Mouse (Mus musculus): ENCODE measurements around the gene Disc1. TPM values are rescaled to one million over a fixed set of nuclear protein-coding genes. Genes with fewer than 3 reads are reported as not detected.

Disc1 gene
- total and polyA plus RNA-seq, 3 experiments, result 0.75 to 2.2 TPM; not detected in 1

- Histone ChIP-seq H3K79me2 (ENCODE audit: control insufficient read depth, insufficient read depth, low read length, poor library complexity) (no peaks in the 10 kb centered on the region), H3K4me1 (ENCODE audit: control insufficient read depth in 1 of 2, insufficient read depth in 2 of 2, low read length in 2 of 2) (no peaks in the 10 kb centered on the region), H3K27me3 (ENCODE audit: control insufficient read depth in 1 of 2, insufficient read depth in 2 of 2, low read length in 2 of 2) (no peaks in the 10 kb centered on the region), H3K9ac (ENCODE audit: control insufficient read depth, low read depth, low read length, poor library complexity, severe bottlenecking) (no peak overlapping the region), H3K9me3 (replicated peaks; ENCODE audit: insufficient read depth, low read length) (no peaks in the 10 kb centered on the region), H3K36me3 (ENCODE audit: control insufficient read depth in 1 of 2, insufficient read depth in 2 of 2, low read length in 2 of 2) (no peaks in the 10 kb centered on the region), H3K4me3 (ENCODE audit: control insufficient read depth in 1 of 2, insufficient read depth in 1 of 2, low read depth in 2 of 2, low read length in 2 of 2) (no peak overlapping the region), H3K27ac (ENCODE audit: control insufficient read depth, low read depth, low read length) (no peak overlapping the region)
- TF ChIP-seq GABPA (IDR thresholded peaks at IDR 0.05; ENCODE audit: low read depth, low read length) (no peak), NRF1 (IDR thresholded peaks at IDR 0.05; ENCODE audit: insufficient read depth, low read depth, low read length, poor library complexity, severe bottlenecking) (no peak), ZMIZ1 (IDR thresholded peaks at IDR 0.05; ENCODE audit: low read depth, low read length) (no peak), POLR2AphosphoS5 (IDR thresholded peaks at IDR 0.05; ENCODE audit: borderline replicate concordance, low read depth, low read length) (no peak), USF2 (IDR thresholded peaks at IDR 0.05; ENCODE audit: borderline replicate concordance in 1 of 2, insufficient read depth in 1 of 2, low read depth in 1 of 2, low read length in 2 of 2) (no peak), E2F4 (IDR thresholded peaks at IDR 0.05; ENCODE audit: borderline replicate concordance, low read depth, low read length) (no peak), CHD2 (IDR thresholded peaks at IDR 0.05; ENCODE audit: low read length) (no peak), CTCF (IDR thresholded peaks at IDR 0.05 in 2 of 3, conservative IDR thresholded peaks at IDR 0.05 in 1 of 3; ENCODE audit: control insufficient read depth in 1 of 3, insufficient read depth in 1 of 3, low read depth in 2 of 3, low read length in 3 of 3, poor library complexity in 1 of 3, severe bottlenecking in 1 of 3) (no peak), GATA1 (IDR thresholded peaks at IDR 0.05; ENCODE audit: low read depth, low read length) (no peak), POLR2A (IDR thresholded peaks at IDR 0.05; ENCODE audit: control insufficient read depth in 1 of 2, insufficient read depth in 1 of 2, low read depth in 1 of 2, low read length in 2 of 2, poor library complexity in 1 of 2) (no peak), TBP (IDR thresholded peaks at IDR 0.05; ENCODE audit: low read depth, low read length) (no peak), SMC3 (IDR thresholded peaks at IDR 0.05; ENCODE audit: low read depth, low read length) (no peak), MAFK (IDR thresholded peaks at IDR 0.05; ENCODE audit: borderline replicate concordance, low read depth, low read length) (no peak), UBTF (IDR thresholded peaks at IDR 0.05; ENCODE audit: borderline replicate concordance, insufficient read depth, low read depth, low read length) (no peak), TAL1 (IDR thresholded peaks at IDR 0.05; ENCODE audit: low read length) (no peak), HCFC1 (IDR thresholded peaks at IDR 0.05; ENCODE audit: low read depth, low read length) (no peak), EP300 (IDR thresholded peaks at IDR 0.05; ENCODE audit: low read depth in 1 of 2, low read length in 2 of 2) (no peak), SIN3A (IDR thresholded peaks at IDR 0.05; ENCODE audit: low read length) (no peak)
- no peak for DNase-seq (ENCODE audit: low read depth, low spot score)
These were observed 109.5 kb downstream of the Disc1 start for GRCm38 (mm10) chr8:125163491-125163890.

GRCm38 (mm10) chr8:125163906-125164305 lies 109.9 kb downstream of the Disc1 start:
- Histone ChIP-seq H3K36me3 (ENCODE audit: control insufficient read depth in 1 of 2, insufficient read depth in 2 of 2, low read length in 2 of 2) (no peaks in the 10 kb centered on the region), H3K4me1 (ENCODE audit: control insufficient read depth in 1 of 2, insufficient read depth in 2 of 2, low read length in 2 of 2) (no peaks in the 10 kb centered on the region), H3K9ac (ENCODE audit: control insufficient read depth, low read depth, low read length, poor library complexity, severe bottlenecking) (no peak overlapping the region), H3K27ac (ENCODE audit: control insufficient read depth, low read depth, low read length) (no peak overlapping the region), H3K79me2 (ENCODE audit: control insufficient read depth, insufficient read depth, low read length, poor library complexity) (no peaks in the 10 kb centered on the region), H3K4me3 (ENCODE audit: control insufficient read depth in 1 of 2, insufficient read depth in 1 of 2, low read depth in 2 of 2, low read length in 2 of 2) (no peak overlapping the region), H3K9me3 (replicated peaks; ENCODE audit: insufficient read depth, low read length) (no peaks in the 10 kb centered on the region), H3K27me3 (ENCODE audit: control insufficient read depth in 1 of 2, insufficient read depth in 2 of 2, low read length in 2 of 2) (no peaks in the 10 kb centered on the region)
- DNase-seq (ENCODE audit: low read depth, low spot score), result no peak
- TF ChIP-seq JUND (IDR thresholded peaks at IDR 0.05; ENCODE audit: low read depth, low read length), result no peak
- TF ChIP-seq GABPA (IDR thresholded peaks at IDR 0.05; ENCODE audit: low read depth, low read length), result no peak
- no peak for TF ChIP-seq HCFC1 (IDR thresholded peaks at IDR 0.05; ENCODE audit: low read depth, low read length)
- no peak for TF ChIP-seq ZC3H11A (IDR thresholded peaks at IDR 0.05; ENCODE audit: low read depth, low read length)
